Mouse (Mus musculus): ENCODE measurements around the gene Lss.

DNA sequence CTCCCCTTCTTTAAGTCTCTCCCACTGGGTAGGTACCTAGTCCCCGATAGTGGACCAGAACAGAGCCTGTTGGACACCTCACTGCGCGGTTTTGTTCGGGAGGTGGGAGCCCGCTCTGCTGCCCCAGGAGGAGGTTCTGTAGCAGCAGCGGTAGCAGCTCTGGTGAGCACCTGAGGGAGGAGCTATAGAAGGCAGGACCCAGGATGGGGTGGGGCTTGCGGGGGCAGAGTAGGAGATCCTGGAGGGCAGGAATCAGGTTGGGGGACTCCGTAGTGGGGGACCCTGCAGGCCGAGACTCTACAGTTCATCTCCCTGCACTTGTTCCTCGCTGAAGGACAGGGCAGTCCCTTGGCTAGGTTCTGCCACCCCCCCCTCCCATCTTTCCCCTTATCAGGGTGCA is 52.8 kb downstream of the Lss start:
- TF ChIP-seq CTCF (IDR thresholded peaks at IDR 0.05; ENCODE audit: borderline replicate concordance, insufficient read depth, low read length) (no peak), POLR2A (IDR thresholded peaks at IDR 0.05; ENCODE audit: low read depth, low read length) (no peak)
